Mouse (Mus musculus) skeletal muscle tissue, adult 2 months (tissue): ENCODE results near the gene Vmp1.

Experiments used
- DNase-seq: peaks from one replicate; pipeline ENCODE4 v3.0.0-alpha.2; 2012; ENCODE audit warnings: low read depth, low spot score

Gene Vmp1

GRCm38 (mm10) chr11:86602116-86602515, 81.5 kb downstream of the Vmp1 start:
- DNase-seq, result no peak

- no peak for DNase-seq
Observed at GRCm38 (mm10) chr11:86600209-86600557, 83.5 kb downstream of the Vmp1 start.

GRCm38 (mm10) chr11:86599378-86600208, 84.0 kb downstream of the Vmp1 start:
- no peak for DNase-seq

- no peak for DNase-seq
Observed at GRCm38 (mm10) chr11:86598572-86598971, 85.1 kb downstream of the Vmp1 start.

- no peak for DNase-seq
Observed at GRCm38 (mm10) chr11:86598154-86598553, 85.5 kb downstream of the Vmp1 start.

- DNase-seq, result peak; percentile 81
Observed at GRCm38 (mm10) chr11:86596976-86597375, 86.7 kb downstream of the Vmp1 start.

- peak; percentile 63 for DNase-seq
Observed at GRCm38 (mm10) chr11:86596187-86596960, 87.3 kb downstream of the Vmp1 start.

GRCm38 (mm10) chr11:86595366-86595765, 88.3 kb downstream of the Vmp1 start:
- DNase-seq, result no peak

GRCm38 (mm10) chr11:86594188-86594876, 89.3 kb downstream of the Vmp1 start:
- DNase-seq, result no peak

GRCm38 (mm10) chr11:86593443-86593842, 90.2 kb downstream of the Vmp1 start:
- DNase-seq, result no peak

GRCm38 (mm10) chr11:86592993-86593392, 90.6 kb downstream of the Vmp1 start:
- DNase-seq, result no peak

- DNase-seq, result no peak
Observed at GRCm38 (mm10) chr11:86591931-86592616, 91.6 kb downstream of the Vmp1 start.

- no peak for DNase-seq
Observed at GRCm38 (mm10) chr11:86591301-86591845, 92.3 kb downstream of the Vmp1 start.

GRCm38 (mm10) chr11:86590579-86590978, 93.1 kb downstream of the Vmp1 start:
- no peak for DNase-seq

GRCm38 (mm10) chr11:86590066-86590465, 93.6 kb downstream of the Vmp1 start:
- DNase-seq, result no peak

GRCm38 (mm10) chr11:86588583-86589298, 94.9 kb downstream of the Vmp1 start:
- DNase-seq, result no peak

- DNase-seq, result no peak
Observed at GRCm38 (mm10) chr11:86587830-86588229, 95.8 kb downstream of the Vmp1 start.

- DNase-seq, result peak; percentile 83
Observed at GRCm38 (mm10) chr11:86586868-86587792, 96.5 kb downstream of the Vmp1 start.

- no peak for DNase-seq
Observed at GRCm38 (mm10) chr11:86586177-86586867, 97.3 kb downstream of the Vmp1 start.
